Mouse (Mus musculus): ENCODE data around the gene 4930590J08Rik. TPM values are rescaled to one million over a fixed set of nuclear protein-coding genes. Genes with fewer than 3 reads are reported as not detected.
"Not testable (repeated sequence)": the region's sequence is repeated elsewhere in the genome, so short reads cannot be mapped to it uniquely, and the experiment has no call there.

Gene 4930590J08Rik
- polyA plus RNA-seq, 1 experiment from 2014 or later, result 1.5 TPM

DNA sequence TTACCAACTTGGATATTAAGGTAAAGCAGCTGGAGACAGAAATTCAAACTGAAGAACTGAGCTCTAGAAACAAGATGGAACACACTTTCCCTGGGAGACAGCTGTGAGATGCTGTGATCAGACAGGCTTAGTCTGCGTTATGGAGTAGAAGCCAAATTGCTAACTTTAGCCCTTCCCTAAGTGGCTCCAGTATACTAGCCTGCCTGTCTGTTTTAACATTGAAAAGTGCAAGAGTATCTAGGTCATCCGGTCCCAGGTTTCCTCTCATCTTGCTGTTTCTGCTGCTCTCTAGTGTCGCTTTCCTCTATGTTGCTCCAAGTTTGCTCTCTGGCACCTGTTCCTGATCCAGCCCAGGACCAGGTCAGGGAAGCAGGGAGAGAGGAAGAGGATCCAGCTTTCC is 5.8 kb upstream of the 4930590J08Rik start:
- WGBS, result 95% methylated on average over 3 of the region's 3 CpGs
- Histone ChIP-seq H3K4me3 (replicated peaks) (no peak overlapping the region), H3K4me1 (no peaks in the 10 kb centered on the region)

DNA sequence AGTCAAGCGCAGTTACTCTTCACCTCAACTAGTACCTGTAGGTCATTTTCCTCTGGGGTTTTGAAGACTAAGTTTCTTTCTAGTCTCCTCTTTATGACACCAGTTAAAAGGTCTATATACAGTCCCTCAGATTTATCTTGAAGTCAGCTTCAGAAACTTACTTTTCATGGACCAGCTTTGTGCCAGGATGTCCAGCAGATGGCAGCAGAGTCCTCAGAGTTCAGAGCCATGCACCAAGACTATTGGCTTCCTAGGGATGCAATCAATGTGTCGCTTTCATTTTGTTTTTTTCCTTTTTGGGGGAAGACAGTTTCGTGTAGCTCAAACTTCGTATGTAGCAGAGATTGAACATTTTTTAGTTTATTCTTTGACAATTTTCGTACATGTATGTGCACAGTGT is 1.1 kb upstream of the 4930590J08Rik start:
- H3K4me3 ChIP-seq (replicated peaks), result no peak overlapping the region
- no peak overlapping the region for H3K27ac ChIP-seq (replicated peaks)
- WGBS, result 33% methylated on average over 5 of the region's 5 CpGs
- peaks cover 45% of the 10 kb centered on the region for H3K36me3 ChIP-seq
- H3K9me3 ChIP-seq (replicated peaks), result no peaks in the 10 kb centered on the region
- H3K27me3 ChIP-seq (replicated peaks), result no peaks in the 10 kb centered on the region
- H3K4me1 ChIP-seq, result no peaks in the 10 kb centered on the region
- H3K9ac ChIP-seq (replicated peaks), result no peak overlapping the region
- peak; percentile 65; the same call in 1 of the 2 replicates for ATAC-seq (ENCODE audit: low FRiP score)
- no peak overlapping the region for H3K4me2 ChIP-seq

More for the DNA sequence above, 5.8 kb upstream of the 4930590J08Rik start:
- no peak for ATAC-seq (ENCODE audit: low FRiP score)
- H3K27ac ChIP-seq (replicated peaks), result no peak overlapping the region
- H3K9me3 ChIP-seq (replicated peaks), result no peaks in the 10 kb centered on the region
- H3K9ac ChIP-seq (replicated peaks), result no peak overlapping the region
- H3K4me2 ChIP-seq, result no peak overlapping the region
- peaks cover 83% of the 10 kb centered on the region for H3K36me3 ChIP-seq
- no peaks in the 10 kb centered on the region for H3K27me3 ChIP-seq (replicated peaks)

- no peaks in the 10 kb centered on the region for H3K27me3 ChIP-seq (replicated peaks)
- WGBS, result 87% methylated on average over 10 of the region's 10 CpGs
- H3K9ac ChIP-seq (replicated peaks), result no peak overlapping the region
- no peak overlapping the region for H3K4me3 ChIP-seq (replicated peaks)
- H3K27ac ChIP-seq (replicated peaks), result no peak overlapping the region
- H3K36me3 ChIP-seq, result no peaks in the 10 kb centered on the region
- no peak for ATAC-seq (ENCODE audit: low FRiP score)
- no peak overlapping the region for H3K4me2 ChIP-seq
- no peaks in the 10 kb centered on the region for H3K4me1 ChIP-seq
- H3K9me3 ChIP-seq (replicated peaks), result no peaks in the 10 kb centered on the region
These were observed 11.4 kb downstream of the 4930590J08Rik start for GRCm38 (mm10) chr6:91914011-91914410.

DNA sequence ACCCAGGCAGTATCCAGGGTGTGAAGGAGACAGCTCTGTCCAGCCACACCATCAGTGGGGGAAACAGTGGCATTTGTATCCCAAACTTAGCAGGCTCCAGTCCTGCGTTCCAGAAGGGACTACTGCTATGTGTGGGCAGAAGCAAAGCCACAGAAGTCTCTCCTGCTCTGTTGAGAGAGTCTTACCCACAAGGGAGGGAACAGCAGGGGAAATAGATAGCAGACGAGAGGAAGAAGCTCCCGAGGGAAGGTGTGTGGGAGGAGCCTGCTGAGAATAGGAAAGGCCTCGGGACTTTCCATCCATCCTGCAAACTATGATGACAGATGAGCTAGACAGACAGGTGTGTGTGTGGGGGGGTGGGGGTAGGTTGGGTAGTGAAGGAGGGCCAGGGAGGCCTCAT is 14.7 kb downstream of the 4930590J08Rik start:
- Histone ChIP-seq H3K9ac (replicated peaks) (no peak overlapping the region), H3K27ac (replicated peaks) (no peak overlapping the region), H3K27me3 (replicated peaks) (no peaks in the 10 kb centered on the region), H3K9me3 (replicated peaks) (no peaks in the 10 kb centered on the region), H3K36me3 (no peaks in the 10 kb centered on the region), H3K4me3 (replicated peaks) (no peak overlapping the region), H3K4me1 (no peaks in the 10 kb centered on the region), H3K4me2 (no peak overlapping the region)
- WGBS, result 49% methylated on average over 4 of the region's 4 CpGs
- no peak for ATAC-seq (ENCODE audit: low FRiP score)

- ATAC-seq (ENCODE audit: low FRiP score), result no peak
- H3K27me3 ChIP-seq (replicated peaks), result no peaks in the 10 kb centered on the region
- WGBS, result 73% methylated on average over 11 of the region's 11 CpGs
These were observed 15.1 kb downstream of the 4930590J08Rik start for GRCm38 (mm10) chr6:91917716-91918115.

GRCm38 (mm10) chr6:91931231-91931630 is 28.6 kb downstream of the 4930590J08Rik start:
- no peaks in the 10 kb centered on the region for H3K9me3 ChIP-seq (replicated peaks)
- H3K27ac ChIP-seq (replicated peaks), result peak overlapping the region; percentile 33; the same call in 1 of the 2 replicates
- ATAC-seq (ENCODE audit: low FRiP score), result no peak
- no peak overlapping the region for H3K4me3 ChIP-seq (replicated peaks)
- H3K27me3 ChIP-seq (replicated peaks), result no peaks in the 10 kb centered on the region; the same call in 1 of the 2 replicates
- H3K4me2 ChIP-seq, result no peak overlapping the region
- 58% methylated on average over 5 of the region's 5 CpGs for WGBS
- H3K4me1 ChIP-seq, result peaks cover 19% of the 10 kb centered on the region
- no peaks in the 10 kb centered on the region for H3K36me3 ChIP-seq
- no peak overlapping the region for H3K9ac ChIP-seq (replicated peaks)

More at GRCm38 (mm10) chr6:91917716-91918115, 15.1 kb downstream of the 4930590J08Rik start:
- H3K9ac ChIP-seq (replicated peaks), result no peak overlapping the region
- no peak overlapping the region for H3K4me3 ChIP-seq (replicated peaks)
- H3K9me3 ChIP-seq (replicated peaks), result no peaks in the 10 kb centered on the region
- H3K36me3 ChIP-seq, result no peaks in the 10 kb centered on the region
- no peak overlapping the region for H3K27ac ChIP-seq (replicated peaks)
- no peaks in the 10 kb centered on the region for H3K4me1 ChIP-seq
- H3K4me2 ChIP-seq, result no peak overlapping the region

DNA sequence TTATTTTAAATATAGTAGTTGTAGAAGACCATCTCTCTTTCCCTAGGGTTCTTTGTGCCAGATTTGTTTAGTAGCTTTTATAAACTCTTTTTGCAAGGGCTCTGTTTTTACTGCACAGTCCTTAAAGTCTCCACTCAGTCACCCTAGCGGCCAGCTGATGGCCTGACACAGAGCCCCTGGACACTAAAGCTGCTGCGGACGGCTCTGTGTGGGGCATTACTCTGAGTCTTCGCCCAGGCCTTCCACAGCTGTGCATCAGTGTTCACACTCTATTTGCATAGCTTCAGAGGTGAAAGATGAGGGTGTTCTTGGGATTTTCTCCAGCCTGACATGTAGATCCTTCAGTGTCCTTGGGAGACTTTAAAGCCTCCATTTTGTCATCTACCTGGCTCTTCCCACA is 35.9 kb downstream of the 4930590J08Rik start:
- Histone ChIP-seq H3K9ac (replicated peaks) (no peak overlapping the region), H3K9me3 (replicated peaks) (no peaks in the 10 kb centered on the region), H3K27ac (replicated peaks) (no peak overlapping the region), H3K36me3 (no peaks in the 10 kb centered on the region), H3K4me1 (0 out of 2 replicates have a peak, but pooled peaks cover 5% of the 10 kb centered on the region), H3K4me2 (no peak overlapping the region), H3K27me3 (replicated peaks) (no peaks in the 10 kb centered on the region; the same call in 1 of the 2 replicates), H3K4me3 (replicated peaks) (no peak overlapping the region)
- 57% methylated on average over 4 of the region's 4 CpGs for WGBS
- no peak for ATAC-seq (ENCODE audit: low FRiP score)

DNA sequence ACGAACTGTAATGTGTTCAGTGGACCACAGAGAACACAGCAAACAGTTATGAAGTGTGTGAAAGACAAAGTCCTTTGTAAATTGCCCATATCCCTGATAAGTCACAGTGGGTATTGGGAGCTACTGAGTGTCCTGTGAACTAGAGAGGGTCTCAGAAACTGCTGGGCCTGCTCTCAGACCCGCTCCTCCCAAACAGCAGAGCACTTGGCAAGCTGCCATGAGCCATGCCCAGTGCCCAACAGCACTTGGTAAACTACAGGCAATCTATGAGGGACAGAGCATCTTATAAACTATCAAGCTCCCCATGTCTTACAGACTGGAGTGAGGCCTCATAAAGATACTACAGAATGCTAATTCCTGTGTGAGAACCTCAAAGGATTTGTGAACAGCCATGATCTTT is 45.8 kb downstream of the 4930590J08Rik start:
- no peak for ATAC-seq (ENCODE audit: low FRiP score)
- Histone ChIP-seq H3K27me3 (replicated peaks) (no peaks in the 10 kb centered on the region), H3K4me2 (no peak overlapping the region), H3K9me3 (replicated peaks) (no peaks in the 10 kb centered on the region), H3K9ac (replicated peaks) (no peak overlapping the region), H3K36me3 (no peaks in the 10 kb centered on the region), H3K27ac (replicated peaks) (no peak overlapping the region), H3K4me1 (peaks cover 4% of the 10 kb centered on the region; the same call in 1 of the 2 replicates), H3K4me3 (replicated peaks) (no peak overlapping the region)
- WGBS, result 63% methylated on average over 2 of the region's 2 CpGs

DNA sequence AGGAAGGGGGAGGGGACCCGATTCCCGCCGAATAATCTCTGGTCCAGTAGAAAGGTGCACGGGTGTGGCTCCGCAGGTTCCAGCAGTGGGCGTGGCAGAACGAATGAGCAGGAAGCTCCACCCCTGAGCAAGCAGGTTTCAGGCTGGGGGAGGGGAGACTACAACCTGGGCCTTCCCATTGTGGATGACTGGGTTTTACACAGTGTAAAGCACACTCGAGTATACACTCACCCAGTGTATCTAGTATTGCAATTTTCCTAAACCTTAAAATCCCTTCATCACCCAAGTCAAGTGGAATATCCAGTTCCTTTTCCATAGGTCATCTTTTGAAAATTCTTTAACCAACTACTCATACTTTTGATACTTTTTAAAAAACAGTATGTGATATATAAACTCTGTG is 55.4 kb downstream of the 4930590J08Rik start:
- H3K27me3 ChIP-seq (replicated peaks); H3K4me3 ChIP-seq (replicated peaks): not testable (repeated sequence)
- WGBS, result 10% methylated on average over 2 of the region's 8 CpGs

DNA sequence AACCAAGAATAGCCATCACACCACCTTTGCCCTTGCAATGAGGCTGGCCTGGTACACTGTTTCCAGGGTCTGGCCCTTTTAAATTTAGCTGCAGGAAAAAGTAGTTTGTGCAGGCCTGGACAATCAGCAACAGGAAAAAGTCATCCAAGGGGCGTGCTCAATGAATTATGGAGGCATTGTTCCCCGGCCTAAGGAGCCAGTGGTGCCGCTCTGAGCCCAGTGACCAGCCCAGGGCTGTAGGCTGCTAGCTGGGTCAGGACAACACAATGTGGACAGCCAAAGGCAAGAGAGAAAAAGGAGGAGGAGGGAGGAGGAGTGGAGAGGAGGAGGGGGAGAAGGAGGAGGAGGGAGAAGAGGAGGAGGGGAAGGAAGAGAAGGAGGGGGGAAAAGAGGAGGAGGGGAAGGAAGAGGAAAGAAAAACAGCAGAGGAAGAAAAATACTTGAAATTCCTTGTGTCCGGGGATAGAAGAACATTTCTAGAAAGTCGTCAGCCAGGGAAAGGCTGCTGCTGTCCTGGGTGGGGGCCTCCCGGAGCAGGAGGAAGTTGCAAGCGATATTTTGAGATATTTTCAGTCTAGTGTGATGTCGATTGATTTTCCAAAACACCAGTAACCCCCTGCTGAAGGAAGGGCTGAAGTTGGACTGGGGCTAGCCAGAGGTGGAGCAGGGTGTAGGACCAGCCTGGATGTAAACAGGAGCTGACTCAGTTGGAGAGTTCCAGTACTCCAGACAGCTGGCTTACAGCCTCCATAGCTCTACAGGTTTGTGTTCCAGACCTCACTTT is 57.6 kb downstream of the 4930590J08Rik start:
- Histone ChIP-seq H3K36me3 (no peaks in the 10 kb centered on the region), H3K9ac (replicated peaks) (no peak overlapping the region), H3K4me3 (replicated peaks) (no peak overlapping the region), H3K27me3 (replicated peaks) (no peaks in the 10 kb centered on the region), H3K4me2 (no peak overlapping the region), H3K27ac (replicated peaks) (peak overlapping the region; percentile 56), H3K9me3 (replicated peaks) (no peaks in the 10 kb centered on the region), H3K4me1 (peaks cover 36% of the 10 kb centered on the region)
- 40% methylated on average over 8 of the region's 8 CpGs for WGBS
- no peak for ATAC-seq (ENCODE audit: low FRiP score)

More for the DNA sequence above, 55.4 kb downstream of the 4930590J08Rik start:
- not testable (repeated sequence) for ATAC-seq (ENCODE audit: low FRiP score); H3K4me2 ChIP-seq; H3K9ac ChIP-seq (replicated peaks); H3K27ac ChIP-seq (replicated peaks); H3K9me3 ChIP-seq (replicated peaks); H3K36me3 ChIP-seq
- H3K4me1 ChIP-seq, result peaks cover 24% of the 10 kb centered on the region

- no peak overlapping the region for H3K9ac ChIP-seq (replicated peaks)
- ATAC-seq (ENCODE audit: low FRiP score), result peak; percentile 73
- H3K4me1 ChIP-seq, result peaks cover 48% of the 10 kb centered on the region
- no peaks in the 10 kb centered on the region for H3K36me3 ChIP-seq
- H3K4me3 ChIP-seq (replicated peaks), result no peak overlapping the region
- no peak overlapping the region for H3K4me2 ChIP-seq
- H3K27ac ChIP-seq (replicated peaks), result 0 out of 2 replicates have a peak overlapping the region, but pooled peaks have one; percentile 51
- no peaks in the 10 kb centered on the region for H3K9me3 ChIP-seq (replicated peaks)
- WGBS, result 8% methylated on average over 4 of the region's 4 CpGs
- H3K27me3 ChIP-seq (replicated peaks), result no peaks in the 10 kb centered on the region
These were observed 60.8 kb downstream of the 4930590J08Rik start for GRCm38 (mm10) chr6:91963429-91963828.

- no peaks in the 10 kb centered on the region for H3K9me3 ChIP-seq (replicated peaks)
- H3K4me2 ChIP-seq, result no peak overlapping the region
- no peak overlapping the region for H3K27ac ChIP-seq (replicated peaks)
- 89% methylated on average over 8 of the region's 8 CpGs for WGBS
- no peak overlapping the region for H3K9ac ChIP-seq (replicated peaks)
- no peak for ATAC-seq (ENCODE audit: low FRiP score)
- H3K4me1 ChIP-seq, result peaks cover 48% of the 10 kb centered on the region
- no peak overlapping the region for H3K4me3 ChIP-seq (replicated peaks)
- H3K36me3 ChIP-seq, result no peaks in the 10 kb centered on the region
- H3K27me3 ChIP-seq (replicated peaks), result no peaks in the 10 kb centered on the region
These were observed 62.5 kb downstream of the 4930590J08Rik start for GRCm38 (mm10) chr6:91965060-91965459.

Data from neural tube, embryonic 15.5 days (tissue).